Mouse (Mus musculus) MEL (cell line): ENCODE results near the gene Map3k3. TPM values are rescaled to one million over a fixed set of nuclear protein-coding genes. Genes with fewer than 3 reads are reported as not detected.
A peak's percentile ranks its signal among the peaks of the same experiment; 100 is the strongest.

Experiments used
- DNase-seq: peaks from one replicate; pipeline ENCODE4 v3.0.0; 2011; ENCODE audit warnings: low read depth, low spot score
- H3K27ac ChIP-seq: 2 replicates; pipeline ENCODE4 v1.5.1; 2012; ENCODE audit warnings: low read depth, mild to moderate bottlenecking, control low read depth, low read length, moderate library complexity; ENCODE audit not compliant: control insufficient read depth
- H3K27me3 ChIP-seq, 2 experiments: fragments of 150-350 bp in 1 of 2; sonication (generic) in 1 of 2; 2 replicates each; pipeline ENCODE4 v1.6.1; 2012; ENCODE audit warnings: low read length in 2 of 2, mild to moderate bottlenecking in 2 of 2, improper control_type of control experiment in 1 of 2, moderate library complexity in 1 of 2; ENCODE audit not compliant: insufficient read depth in 2 of 2, control insufficient read depth in 1 of 2
- H3K36me3 ChIP-seq, 2 experiments: 2 replicates each; pipeline ENCODE4 v1.6.1; 2012 to 2014; ENCODE audit warnings: low read length in 2 of 2, improper control_type of control experiment in 1 of 2, inconsistent platforms in 1 of 2, mild to moderate bottlenecking in 1 of 2; ENCODE audit not compliant: insufficient read depth in 2 of 2, control insufficient read depth in 1 of 2
- H3K4me1 ChIP-seq, 2 experiments: fragments of 150-350 bp in 1 of 2; sonication (generic) in 1 of 2; 2 replicates each; pipeline ENCODE4 v1.6.1; 2012; ENCODE audit warnings: low read length in 2 of 2, improper control_type of control experiment in 1 of 2, mild to moderate bottlenecking in 1 of 2; ENCODE audit not compliant: insufficient read depth in 2 of 2, control insufficient read depth in 1 of 2
- H3K4me3 ChIP-seq, 2 experiments: fragments of 150-350 bp in 1 of 2; sonication (generic) in 1 of 2; 2 replicates each; pipeline ENCODE4 v1.5.1; 2012; ENCODE audit warnings: low read depth in 2 of 2, low read length in 2 of 2, mild to moderate bottlenecking in 2 of 2, moderate library complexity in 2 of 2, control low read depth in 1 of 2, improper control_type of control experiment in 1 of 2; ENCODE audit not compliant: control insufficient read depth in 1 of 2, insufficient read depth in 1 of 2
- H3K79me2 ChIP-seq: 2 replicates; pipeline ENCODE4 v1.6.1; 2012; ENCODE audit warnings: mild to moderate bottlenecking, low read length, moderate library complexity; ENCODE audit not compliant: control insufficient read depth, poor library complexity, insufficient read depth
- H3K9ac ChIP-seq: 2 replicates; pipeline ENCODE4 v1.6.1; 2012; ENCODE audit warnings: low read depth, mild to moderate bottlenecking, control low read depth, low read length, moderate library complexity; ENCODE audit not compliant: control insufficient read depth, poor library complexity, severe bottlenecking
- H3K9me3 ChIP-seq: fragments of 150-350 bp; sonication (generic); replicated peaks from 2 replicates; pipeline ENCODE4 v1.6.1; 2012; ENCODE audit warnings: mild to moderate bottlenecking, low read length, improper control_type of control experiment, moderate library complexity; ENCODE audit not compliant: insufficient read depth
- BHLHE40 ChIP-seq: IDR thresholded peaks from 2 replicates; pipeline ENCODE4 v1.6.1; 2012; ENCODE audit warnings: low read depth, mild to moderate bottlenecking, inconsistent platforms, low read length, improper control_type of control experiment, borderline replicate concordance
- CHD1 ChIP-seq: IDR thresholded peaks from 2 replicates; pipeline ENCODE4 v1.6.1; 2012; ENCODE audit warnings: low read depth, mild to moderate bottlenecking, inconsistent platforms, low read length, improper control_type of control experiment
- CHD2 ChIP-seq: IDR thresholded peaks from 2 replicates; pipeline ENCODE4 v1.6.1; 2011; ENCODE audit warnings: low read length, improper control_type of control experiment
- CTCF ChIP-seq, 3 experiments: IDR thresholded peaks in 2 of 3; conservative IDR thresholded peaks in 1 of 3; 2 replicates each; pipeline ENCODE4 v1.5.1; 2011 to 2012; ENCODE audit warnings: low read length in 3 of 3, low read depth in 2 of 3, mild to moderate bottlenecking in 2 of 3, improper control_type of control experiment in 1 of 3, inconsistent platforms in 1 of 3, mixed read lengths in 1 of 3, moderate library complexity in 1 of 3; ENCODE audit not compliant: control insufficient read depth in 1 of 3, insufficient read depth in 1 of 3, poor library complexity in 1 of 3, severe bottlenecking in 1 of 3
- E2F4 ChIP-seq: IDR thresholded peaks from 2 replicates; pipeline ENCODE4 v1.6.1; 2011; ENCODE audit warnings: low read depth, low read length, improper control_type of control experiment, borderline replicate concordance
- ELF1 ChIP-seq: IDR thresholded peaks from 2 replicates; pipeline ENCODE4 v1.6.1; 2014; ENCODE audit warnings: low read depth, mild to moderate bottlenecking, inconsistent platforms, low read length, improper control_type of control experiment, moderate library complexity
- EP300 ChIP-seq, 2 experiments: IDR thresholded peaks; 2 replicates each; pipeline ENCODE4 v1.6.1; 2011; ENCODE audit warnings: improper control_type of control experiment in 2 of 2, low read length in 2 of 2, low read depth in 1 of 2, mild to moderate bottlenecking in 1 of 2
- GATA1 ChIP-seq: IDR thresholded peaks from 2 replicates; pipeline ENCODE4 v1.6.1; 2011; ENCODE audit warnings: low read depth, low read length, improper control_type of control experiment
- JUND ChIP-seq: IDR thresholded peaks from 2 replicates; pipeline ENCODE4 v1.6.1; 2011; ENCODE audit warnings: low read depth, mild to moderate bottlenecking, improper control_type of control experiment, low read length
- MAX ChIP-seq: IDR thresholded peaks from 2 replicates; pipeline ENCODE4 v1.6.1; 2011; ENCODE audit warnings: low read length, improper control_type of control experiment
- MAZ ChIP-seq: IDR thresholded peaks from 2 replicates; pipeline ENCODE4 v1.6.1; 2012; ENCODE audit warnings: low read depth, mild to moderate bottlenecking, inconsistent platforms, low read length, improper control_type of control experiment
- MYC ChIP-seq: IDR thresholded peaks from 2 replicates; pipeline ENCODE4 v1.6.1; 2011; ENCODE audit warnings: low read depth, mild to moderate bottlenecking, low read length, improper control_type of control experiment, moderate library complexity
- NELFE ChIP-seq: IDR thresholded peaks from 2 replicates; pipeline ENCODE4 v1.6.1; 2011; ENCODE audit warnings: low read depth, low read length, improper control_type of control experiment
- NRF1 ChIP-seq: IDR thresholded peaks from 2 replicates; pipeline ENCODE4 v1.6.1; 2014; ENCODE audit warnings: low read depth, mild to moderate bottlenecking, inconsistent platforms, low read length, improper control_type of control experiment, moderate library complexity; ENCODE audit not compliant: poor library complexity, insufficient read depth, severe bottlenecking
- POLR2AphosphoS2 ChIP-seq: IDR thresholded peaks from 2 replicates; pipeline ENCODE4 v1.6.1; 2011; ENCODE audit warnings: low read length, improper control_type of control experiment
- POLR2AphosphoS5 ChIP-seq: IDR thresholded peaks from 2 replicates; pipeline ENCODE4 v1.6.1; 2012; ENCODE audit warnings: low read depth, borderline replicate concordance, mild to moderate bottlenecking, inconsistent platforms, low read length, moderate library complexity, mixed read lengths
- RAD21 ChIP-seq: IDR thresholded peaks from 2 replicates; pipeline ENCODE4 v1.6.1; 2011; ENCODE audit warnings: mild to moderate bottlenecking, low read depth, low read length, improper control_type of control experiment
- RCOR1 ChIP-seq: IDR thresholded peaks from 2 replicates; pipeline ENCODE4 v1.6.1; 2012; ENCODE audit warnings: low read depth, mild to moderate bottlenecking, inconsistent platforms, low read length, improper control_type of control experiment
- SIN3A ChIP-seq: IDR thresholded peaks from 2 replicates; pipeline ENCODE4 v1.6.1; 2012; ENCODE audit warnings: low read length, improper control_type of control experiment, inconsistent platforms
- TAL1 ChIP-seq: IDR thresholded peaks from 2 replicates; pipeline ENCODE4 v1.6.1; 2012; ENCODE audit warnings: mild to moderate bottlenecking, inconsistent platforms, low read length, moderate library complexity, mixed read lengths
- TBP ChIP-seq: IDR thresholded peaks from 2 replicates; pipeline ENCODE4 v1.8.0; 2011; ENCODE audit warnings: low read depth, low read length, improper control_type of control experiment
- TCF12 ChIP-seq: IDR thresholded peaks from 2 replicates; pipeline ENCODE4 v1.6.1; 2014; ENCODE audit warnings: low read depth, mild to moderate bottlenecking, inconsistent platforms, low read length, improper control_type of control experiment, moderate library complexity
- UBTF ChIP-seq: IDR thresholded peaks from 2 replicates; pipeline ENCODE4 v1.6.1; 2012; ENCODE audit warnings: low read depth, mild to moderate bottlenecking, inconsistent platforms, low read length, improper control_type of control experiment, moderate library complexity, borderline replicate concordance; ENCODE audit not compliant: insufficient read depth
- ZC3H11A ChIP-seq: IDR thresholded peaks from 2 replicates; pipeline ENCODE4 v1.6.1; 2012; ENCODE audit warnings: low read depth, mild to moderate bottlenecking, inconsistent platforms, low read length, improper control_type of control experiment
- ZKSCAN1 ChIP-seq: IDR thresholded peaks from 2 replicates; pipeline ENCODE4 v1.6.1; 2012; ENCODE audit warnings: low read depth, mild to moderate bottlenecking, inconsistent platforms, low read length, improper control_type of control experiment, moderate library complexity
- ZMIZ1 ChIP-seq: IDR thresholded peaks from 2 replicates; pipeline ENCODE4 v1.6.1; 2012; ENCODE audit warnings: low read depth, mild to moderate bottlenecking, inconsistent platforms, low read length, improper control_type of control experiment, moderate library complexity
- polyA plus RNA-seq, 2 experiments: library from polyadenylated mRNA; stranded (reverse) in 1 of 2; unstranded in 1 of 2; fragments of >175 nt in 1 of 2; fragments of >200 nt in 1 of 2; gene quantifications; 2 replicates each; pipeline versions ENCODE4 v1.2.1 to v1.2.4; 2012; ENCODE audit warnings: low replicate concordance in 2 of 2, low read depth in 1 of 2; ENCODE audit not compliant: insufficient read length in 2 of 2, insufficient read depth in 1 of 2, missing spikeins in 1 of 2
- total RNA-seq: library from RNA; depleted of rRNA; stranded (reverse); fragments of 300-350 nt; gene quantifications from 2 replicates; pipeline ENCODE4 v1.2.3, GENCODE M21; 2012

Gene Map3k3
- total and polyA plus RNA-seq, 3 experiments = 10.5 to 14.3 TPM; not detected in 1

GRCm38 (mm10) chr11:106201337-106202122, 117.1 kb downstream of the Map3k3 start (continued):
- TF ChIP-seq ELF1 = peak; percentile 17; the same call in 1 of the 2 replicates
- peak; percentile 48; the same call in 1 of the 2 replicates for TF ChIP-seq MAZ
- no peak for TF ChIP-seq NRF1
- peak; percentile 96 to 97 for TF ChIP-seq EP300 (IDR thresholded peaks at IDR 0.05; ENCODE audit: low read depth in 1 of 2, low read length in 2 of 2)
- TF ChIP-seq POLR2AphosphoS2 = peak; percentile 15; the same call in 1 of the 2 replicates
- TF ChIP-seq POLR2AphosphoS5 = no peak
- TF ChIP-seq CHD1 = 0 out of 2 replicates have a peak, but pooled peaks have one; percentile 64
- TF ChIP-seq GATA1 = peak; percentile 98
- TF ChIP-seq CHD2 = 0 out of 2 replicates have a peak, but pooled peaks have one; percentile 14
- TF ChIP-seq SIN3A = peak; percentile 95

- peaks cover 33 to 47% of the 10 kb centered on the region in 2 experiments for H3K36me3 ChIP-seq
- no peak within 1 kb of the TSS for H3K4me3 ChIP-seq
- H3K9ac ChIP-seq = peak within 1 kb of the TSS; percentile 11; the same call in 1 of the 2 replicates
- no peaks in the 10 kb centered on the region for H3K9me3 ChIP-seq
- H3K27ac ChIP-seq = peak within 1 kb of the TSS; percentile 63
- H3K79me2 ChIP-seq = no peaks in the 10 kb centered on the region
- no peaks in the 10 kb centered on the region for H3K27me3 ChIP-seq
- no peak for TF ChIP-seq JUND
- no peak for TF ChIP-seq MYC
- no peak for TF ChIP-seq NRF1
- TF ChIP-seq TAL1 = no peak
- no peak for TF ChIP-seq E2F4
- no peak for TF ChIP-seq RCOR1
- no peak for TF ChIP-seq TBP
- no peak for TF ChIP-seq BHLHE40
- no peak for TF ChIP-seq CHD1
- TF ChIP-seq NELFE = no peak
- TF ChIP-seq RAD21 = no peak
- no peak for TF ChIP-seq MAX
- TF ChIP-seq ZC3H11A = no peak
- no peak for TF ChIP-seq CTCF (IDR thresholded peaks at IDR 0.05 in 2 of 3, conservative IDR thresholded peaks at IDR 0.05 in 1 of 3; ENCODE audit: control insufficient read depth in 1 of 3, insufficient read depth in 1 of 3, low read depth in 2 of 3, low read length in 3 of 3, poor library complexity in 1 of 3, severe bottlenecking in 1 of 3)
- TF ChIP-seq CHD2 = no peak
- TF ChIP-seq ZMIZ1 = no peak
- TF ChIP-seq UBTF = no peak
- TF ChIP-seq ZKSCAN1 = no peak
- no peak for TF ChIP-seq TCF12
- no peak for TF ChIP-seq ELF1
- H3K4me1 ChIP-seq = peaks cover 32 to 35% of the 10 kb centered on the region in 2 experiments
- DNase-seq = no peak
Observed at GRCm38 (mm10) chr11:106202123-106202465, 117.7 kb downstream of the Map3k3 start, which contains the start of gene Strada. TSS of gene Strada (minus strand) at chr11:106202168.
